Mouse (Mus musculus) ES-Bruce4 (cell line): Measurements from ENCODE around the gene Ptpn12. TPM values are rescaled to one million over a fixed set of nuclear protein-coding genes. Genes with fewer than 3 reads are reported as not detected.

Experiments used
- H3K27ac ChIP-seq: 2 replicates; pipeline ENCODE4 v1.5.1; 2012; ENCODE audit warnings: low read length, inconsistent platforms; ENCODE audit not compliant: insufficient read depth
- H3K27me3 ChIP-seq: 2 replicates; pipeline ENCODE4 v1.6.1; 2012; ENCODE audit warnings: mild to moderate bottlenecking, low read length, inconsistent platforms; ENCODE audit not compliant: control insufficient read depth, poor library complexity, insufficient read depth, severe bottlenecking
- H3K36me3 ChIP-seq: 2 replicates; pipeline ENCODE4 v1.6.1; 2012; ENCODE audit warnings: inconsistent platforms, mild to moderate bottlenecking, low read length, moderate library complexity; ENCODE audit not compliant: control insufficient read depth, poor library complexity, insufficient read depth, severe bottlenecking
- H3K4me1 ChIP-seq: one replicate; pipeline ENCODE4 v1.8.1; 2011; ENCODE audit warnings: low read length; ENCODE audit not compliant: control insufficient read depth, insufficient read depth
- H3K4me3 ChIP-seq: 2 replicates; pipeline ENCODE4 v1.5.1; 2011; ENCODE audit warnings: low read depth, mild to moderate bottlenecking, low read length
- H3K9ac ChIP-seq: 2 replicates; pipeline ENCODE4 v1.6.1; 2012; ENCODE audit warnings: low read depth, mild to moderate bottlenecking, inconsistent platforms; ENCODE audit not compliant: poor library complexity, severe bottlenecking
- H3K9me3 ChIP-seq: replicated peaks from 2 replicates; pipeline ENCODE4 v1.6.1; 2012; ENCODE audit warnings: mild to moderate bottlenecking, low read length, inconsistent platforms; ENCODE audit not compliant: control insufficient read depth, poor library complexity, insufficient read depth, severe bottlenecking
- CTCF ChIP-seq: IDR thresholded peaks from one replicate; pipeline ENCODE4 v1.8.1; 2011; ENCODE audit warnings: low read depth, low read length
- EP300 ChIP-seq: IDR thresholded peaks from 2 replicates; pipeline ENCODE4 v1.6.1; 2011; ENCODE audit warnings: low read depth, low read length; ENCODE audit not compliant: insufficient read depth
- POLR2A ChIP-seq: IDR thresholded peaks from one replicate; pipeline ENCODE4 v1.8.1; 2011; ENCODE audit warnings: low read length; ENCODE audit not compliant: insufficient read depth
- polyA plus RNA-seq: library from polyadenylated mRNA; stranded (reverse); fragments of >200 nt; gene quantifications from 2 replicates; pipeline ENCODE4 v1.2.4, GENCODE M21; 2011; ENCODE audit warnings: low read depth; ENCODE audit not compliant: missing spikeins, insufficient read depth, insufficient read length

Gene Ptpn12
- polyA plus RNA-seq, 1 experiment = 42.7 TPM

GRCm38 (mm10) chr5:21032626-21033025 lies 23.1 kb downstream of the Ptpn12 start:
- Histone ChIP-seq H3K4me3 (no peak overlapping the region), H3K9ac (no peak overlapping the region), H3K27ac (no peak overlapping the region), H3K9me3 (no peaks in the 10 kb centered on the region), H3K36me3 (no peaks in the 10 kb centered on the region), H3K4me1 (no peaks in the 10 kb centered on the region), H3K27me3 (no peaks in the 10 kb centered on the region)
- TF ChIP-seq POLR2A (no peak), EP300 (no peak), CTCF (no peak)

DNA sequence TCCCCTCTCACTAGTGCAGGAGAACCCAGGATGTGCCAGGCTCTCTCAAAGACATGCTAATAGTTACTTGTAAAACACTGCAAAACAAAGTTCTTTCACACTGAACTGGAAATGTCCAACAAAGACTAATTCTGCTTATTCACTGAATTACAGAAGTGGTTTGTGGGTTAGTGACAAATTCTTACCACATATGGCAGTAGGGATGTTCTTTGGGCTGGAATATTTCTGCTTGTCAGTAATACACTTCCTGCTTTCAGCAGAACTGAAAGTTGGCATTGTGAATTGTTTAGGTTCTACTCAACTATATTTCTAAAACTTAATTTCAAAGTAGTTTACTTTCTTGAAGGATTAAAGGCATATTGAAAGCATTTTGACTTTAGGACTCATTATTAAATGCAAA lies 25.5 kb downstream of the Ptpn12 start:
- Histone ChIP-seq H3K9ac (no peak overlapping the region), H3K27ac (no peak overlapping the region), H3K36me3 (peaks cover 2% of the 10 kb centered on the region; the same call in 1 of the 2 replicates), H3K9me3 (no peaks in the 10 kb centered on the region), H3K4me1 (no peaks in the 10 kb centered on the region), H3K27me3 (no peaks in the 10 kb centered on the region), H3K4me3 (no peak overlapping the region)
- no peak for TF ChIP-seq EP300

DNA sequence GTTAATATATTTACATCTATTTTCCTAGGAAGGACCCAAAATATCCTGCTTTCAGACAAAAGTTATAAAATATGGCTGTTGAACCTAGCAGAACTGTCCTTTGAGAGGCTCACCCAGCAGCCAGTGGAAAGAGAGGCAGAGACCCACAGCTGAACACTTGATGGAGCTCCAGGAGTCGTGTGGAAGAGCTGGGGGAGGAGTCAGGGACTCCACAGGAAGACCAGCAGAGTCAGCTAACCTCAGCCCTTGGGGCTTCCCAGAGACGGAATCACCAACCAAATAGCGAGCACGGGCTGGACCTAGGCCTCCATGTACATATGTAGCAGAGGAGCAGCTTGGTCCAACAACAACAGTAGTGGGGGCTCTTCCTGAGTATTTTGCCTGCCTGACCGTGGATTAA lies 38.6 kb downstream of the Ptpn12 start:
- TF ChIP-seq EP300 (no peak), CTCF (no peak), POLR2A (no peak)
- Histone ChIP-seq H3K4me3 (no peak overlapping the region), H3K9me3 (no peaks in the 10 kb centered on the region), H3K36me3 (peaks cover 6% of the 10 kb centered on the region), H3K9ac (no peak overlapping the region), H3K27ac (no peak overlapping the region), H3K4me1 (no peaks in the 10 kb centered on the region), H3K27me3 (no peaks in the 10 kb centered on the region)

DNA sequence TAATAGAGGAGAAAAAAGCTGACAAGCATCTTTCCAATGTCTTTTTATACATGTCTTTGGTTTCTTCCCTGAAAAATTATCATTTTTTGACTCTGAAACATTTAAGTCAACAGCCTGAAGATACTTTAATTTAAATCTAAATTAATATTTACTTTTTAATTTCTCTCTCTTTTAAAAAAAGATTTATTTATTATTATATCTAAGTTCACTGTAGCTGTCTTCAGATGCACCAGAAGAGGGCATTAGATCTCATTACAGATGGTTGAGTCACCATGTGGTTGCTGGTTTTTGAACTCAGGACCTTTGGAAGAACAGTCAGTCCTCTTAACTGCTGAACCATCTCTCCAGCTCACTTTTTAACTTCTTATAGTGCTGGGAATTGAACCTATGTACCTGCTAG lies 44.8 kb downstream of the Ptpn12 start:
- Histone ChIP-seq H3K9me3 (no peaks in the 10 kb centered on the region), H3K4me3 (no peak overlapping the region), H3K27me3 (no peaks in the 10 kb centered on the region), H3K4me1 (no peaks in the 10 kb centered on the region), H3K27ac (no peak overlapping the region), H3K36me3 (peaks cover 16% of the 10 kb centered on the region), H3K9ac (no peak overlapping the region)
- TF ChIP-seq EP300 = no peak

GRCm38 (mm10) chr5:21002723-21003122 lies 53.0 kb downstream of the Ptpn12 start:
- Histone ChIP-seq H3K9me3 (no peaks in the 10 kb centered on the region), H3K27me3 (no peaks in the 10 kb centered on the region), H3K27ac (no peak overlapping the region), H3K9ac (no peak overlapping the region), H3K36me3 (peaks cover 4% of the 10 kb centered on the region), H3K4me3 (no peak overlapping the region), H3K4me1 (no peaks in the 10 kb centered on the region)
- TF ChIP-seq CTCF = no peak
- TF ChIP-seq EP300 = no peak

GRCm38 (mm10) chr5:21001622-21002315 lies 53.9 kb downstream of the Ptpn12 start:
- no peaks in the 10 kb centered on the region for H3K9me3 ChIP-seq
- peaks cover 4% of the 10 kb centered on the region for H3K36me3 ChIP-seq
- H3K4me1 ChIP-seq = no peaks in the 10 kb centered on the region
- no peaks in the 10 kb centered on the region for H3K27me3 ChIP-seq
- no peak for TF ChIP-seq POLR2A
- TF ChIP-seq CTCF = no peak
- TF ChIP-seq EP300 = no peak
- no peak overlapping the region for H3K9ac ChIP-seq
- H3K4me3 ChIP-seq = no peak overlapping the region
- H3K27ac ChIP-seq = no peak overlapping the region
